Mouse (Mus musculus) cortical plate, adult 2 months (tissue): ENCODE results near the gene Cd86.

Experiments
- CTCF ChIP-seq: fragments of 200-500 bp; IDR thresholded peaks from 2 replicates; pipeline ENCODE4 v1.5.1; 2011; ENCODE audit warnings: mild to moderate bottlenecking, control low read depth, low read length; ENCODE audit not compliant: insufficient read depth; ENCODE audit errors: extremely low read depth
- POLR2A ChIP-seq: fragments of 200-500 bp; IDR thresholded peaks from 2 replicates; pipeline ENCODE4 v1.6.1; 2011; ENCODE audit warnings: mild to moderate bottlenecking, low read length, control low read depth; ENCODE audit not compliant: insufficient read depth; ENCODE audit errors: extremely low read depth

DNA sequence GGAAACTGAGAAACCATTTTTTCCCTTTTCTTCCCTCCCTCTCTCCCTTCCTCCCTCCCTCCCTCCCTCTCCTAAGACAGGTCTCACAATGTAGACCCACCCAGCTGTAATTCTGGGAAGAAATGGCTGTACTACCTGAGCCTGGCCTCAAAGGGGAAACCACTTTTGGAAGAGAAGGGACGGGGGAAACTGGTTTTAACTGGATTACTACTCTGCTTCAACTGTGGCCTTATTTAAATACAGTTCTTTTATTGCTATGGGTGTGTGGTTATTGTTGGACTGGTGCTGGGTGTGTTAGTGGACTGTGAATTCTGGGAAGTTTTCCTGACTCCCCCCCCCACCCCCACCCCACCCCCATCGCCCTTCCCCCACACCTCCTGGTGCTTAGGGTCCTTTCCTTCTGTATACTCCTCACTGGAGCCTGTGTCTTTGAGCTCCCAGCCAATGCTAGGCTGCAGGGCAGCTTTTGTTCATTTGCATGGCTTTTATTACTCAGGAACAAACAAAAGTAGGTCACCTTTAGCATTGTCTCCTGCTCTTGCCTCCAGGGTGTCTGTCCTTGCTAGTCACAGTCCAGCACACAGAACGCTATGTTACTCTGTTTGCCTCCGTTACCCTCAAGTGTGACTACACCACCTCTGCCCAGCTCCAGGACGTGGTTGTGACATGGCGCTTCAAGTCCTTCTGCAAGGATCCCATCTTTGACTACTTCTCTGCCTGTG is 42.0 kb upstream of the Cd86 start:
- TF ChIP-seq CTCF (no peak), POLR2A (no peak)
